Mouse (Mus musculus) megakaryocyte, embryonic 14.5 days (primary cell): ENCODE results near the gene F12.

ENCODE experiments used
- FLI1 ChIP-seq: IDR thresholded peaks from 2 replicates; pipeline ENCODE4 v1.6.1; 2012; ENCODE audit warnings: low read length, inconsistent platforms, mixed read lengths
- GATA1 ChIP-seq: IDR thresholded peaks from 3 replicates; pipeline ENCODE4 v1.6.1; 2012; ENCODE audit warnings: mixed read lengths, low read length, inconsistent platforms, borderline replicate concordance

- no peak for TF ChIP-seq GATA1
- no peak for TF ChIP-seq FLI1
These were observed 52.2 kb downstream of the F12 start for GRCm38 (mm10) chr13:55374206-55374924.
